Mouse (Mus musculus): ENCODE measurements at regions not wholly inside any gene's neighbourhood (a gene's known extent, or its start where the extent isn't known, plus 50 kb on each side); places are given as distances from the start of the nearest gene placed in this dataset.

DNA sequence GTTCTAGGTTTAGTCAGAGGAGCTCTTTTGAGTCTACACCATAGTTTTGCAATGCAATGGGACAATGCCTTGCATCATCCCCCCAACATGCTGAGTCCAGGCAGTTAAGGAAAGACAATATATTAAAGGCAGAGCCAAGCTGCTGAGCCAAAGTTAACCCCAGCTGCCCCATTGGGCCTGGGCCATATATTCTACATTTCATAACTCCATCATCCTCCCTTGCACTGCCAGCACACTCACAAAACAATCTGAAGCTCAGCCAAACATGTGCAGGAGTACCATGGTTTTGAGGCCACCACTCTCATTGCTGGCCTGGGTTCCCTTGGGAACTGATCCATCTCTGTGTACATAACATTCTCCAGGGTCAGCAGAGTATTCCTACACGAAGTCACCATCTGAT lies 771.4 kb upstream of the Cited2 start:
- no peak overlapping the region for H3K4me3 ChIP-seq (ENCODE audit: low read depth, low read length)
- ATAC-seq (ENCODE audit: low FRiP score) (no peak), DNase-seq (ENCODE audit: low spot score) (no peak)
- no peak overlapping the region for H3K4me2 ChIP-seq (ENCODE audit: low read depth, low read length, poor library complexity, severe bottlenecking)
- no peaks in the 10 kb centered on the region for H3K27me3 ChIP-seq (ENCODE audit: insufficient read depth, low read length)
- WGBS = 58% methylated on average over 1 of the region's 1 CpGs
- no peak overlapping the region for H3K9ac ChIP-seq (replicated peaks; ENCODE audit: low read length, poor library complexity, severe bottlenecking)
- no peak for TF ChIP-seq CTCF (IDR thresholded peaks at IDR 0.05)
- H3K27ac ChIP-seq (ENCODE audit: low read depth, low read length) = no peak overlapping the region
- H3K36me3 ChIP-seq (ENCODE audit: insufficient read depth, low read length) = no peaks in the 10 kb centered on the region
- no peaks in the 10 kb centered on the region for H3K4me1 ChIP-seq (ENCODE audit: insufficient read depth, low read length)
- no peaks in the 10 kb centered on the region for H3K9me3 ChIP-seq (ENCODE audit: low read length)

DNA sequence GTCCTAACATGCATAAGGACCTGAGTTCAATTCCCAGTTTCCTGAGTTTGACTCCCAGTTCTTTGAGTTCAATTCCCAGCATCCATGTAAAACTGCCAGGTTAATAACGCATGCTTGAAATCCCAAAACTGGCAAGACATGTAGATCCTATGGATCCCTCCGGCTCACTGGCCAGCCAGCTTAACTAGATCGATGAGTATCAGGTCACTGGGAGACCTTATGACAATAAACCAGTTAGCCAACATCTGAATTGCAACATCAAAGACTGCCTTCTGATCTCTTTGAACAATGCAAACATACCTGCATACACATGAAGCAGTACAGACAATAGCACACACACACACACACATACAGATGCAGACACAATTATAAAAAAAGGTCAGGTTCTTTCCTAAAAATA lies 762.0 kb upstream of the Cited2 start:
- no peaks in the 10 kb centered on the region for H3K36me3 ChIP-seq (ENCODE audit: insufficient read depth, low read length)
- ATAC-seq (ENCODE audit: low FRiP score) = no peak
- TF ChIP-seq CTCF (IDR thresholded peaks at IDR 0.05) = no peak
- H3K27me3 ChIP-seq (ENCODE audit: insufficient read depth, low read length) = no peaks in the 10 kb centered on the region
- no peak overlapping the region for H3K4me3 ChIP-seq (ENCODE audit: low read depth, low read length)
- H3K27ac ChIP-seq (ENCODE audit: low read depth, low read length) = no peak overlapping the region
- H3K4me2 ChIP-seq (ENCODE audit: low read depth, low read length, poor library complexity, severe bottlenecking) = no peak overlapping the region
- WGBS = 93% methylated on average over 3 of the region's 3 CpGs
- H3K9me3 ChIP-seq (ENCODE audit: low read length) = no peaks in the 10 kb centered on the region
- no peaks in the 10 kb centered on the region for H3K4me1 ChIP-seq (ENCODE audit: insufficient read depth, low read length)
- no peak overlapping the region for H3K9ac ChIP-seq (replicated peaks; ENCODE audit: low read length, poor library complexity, severe bottlenecking)
- DNase-seq (ENCODE audit: low spot score) = no peak

GRCm38 (mm10) chr10:16962463-16962862 lies 760.6 kb upstream of the Cited2 start:
- DNase-seq (ENCODE audit: low spot score) (no peak), ATAC-seq (ENCODE audit: low FRiP score) (no peak)
- Histone ChIP-seq H3K36me3 (ENCODE audit: insufficient read depth, low read length) (no peaks in the 10 kb centered on the region), H3K4me2 (ENCODE audit: low read depth, low read length, poor library complexity, severe bottlenecking) (no peak overlapping the region), H3K4me1 (ENCODE audit: insufficient read depth, low read length) (no peaks in the 10 kb centered on the region), H3K4me3 (ENCODE audit: low read depth, low read length) (no peak overlapping the region), H3K9me3 (ENCODE audit: low read length) (no peaks in the 10 kb centered on the region), H3K27ac (ENCODE audit: low read depth, low read length) (no peak overlapping the region), H3K27me3 (ENCODE audit: insufficient read depth, low read length) (no peaks in the 10 kb centered on the region), H3K9ac (replicated peaks; ENCODE audit: low read length, poor library complexity, severe bottlenecking) (no peak overlapping the region)
- no peak for TF ChIP-seq CTCF (IDR thresholded peaks at IDR 0.05)
- 79% methylated on average over 2 of the region's 2 CpGs for WGBS

DNA sequence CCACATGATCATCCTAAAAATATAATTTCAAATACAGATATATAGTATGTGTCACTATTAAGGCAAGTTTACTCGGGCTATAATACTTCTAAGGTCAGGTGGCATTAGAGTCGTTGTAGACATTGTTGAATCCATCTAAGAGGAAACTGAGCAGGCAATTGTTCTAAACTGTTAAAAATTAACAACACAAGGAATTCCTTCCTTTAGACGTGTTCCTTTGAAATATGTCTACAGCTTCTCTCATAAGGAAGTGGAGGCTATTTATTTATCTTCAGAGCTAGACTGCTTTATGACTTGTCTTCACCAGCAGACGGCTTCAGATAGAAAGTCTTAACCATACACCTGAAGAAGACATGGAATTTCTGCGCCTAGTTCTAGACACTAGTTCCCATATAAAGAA lies 744.2 kb upstream of the Cited2 start:
- Histone ChIP-seq H3K9me3 (ENCODE audit: low read length) (no peaks in the 10 kb centered on the region), H3K4me1 (ENCODE audit: insufficient read depth, low read length) (no peaks in the 10 kb centered on the region), H3K9ac (replicated peaks; ENCODE audit: low read length, poor library complexity, severe bottlenecking) (no peak overlapping the region), H3K4me3 (ENCODE audit: low read depth, low read length) (no peak overlapping the region), H3K36me3 (ENCODE audit: insufficient read depth, low read length) (no peaks in the 10 kb centered on the region), H3K27ac (ENCODE audit: low read depth, low read length) (no peak overlapping the region), H3K27me3 (ENCODE audit: insufficient read depth, low read length) (no peaks in the 10 kb centered on the region), H3K4me2 (ENCODE audit: low read depth, low read length, poor library complexity, severe bottlenecking) (no peak overlapping the region)
- ATAC-seq (ENCODE audit: low FRiP score) (no peak), DNase-seq (ENCODE audit: low spot score) (no peak)
- TF ChIP-seq CTCF (IDR thresholded peaks at IDR 0.05) = no peak
- 90% methylated on average over 5 of the region's 5 CpGs for WGBS

DNA sequence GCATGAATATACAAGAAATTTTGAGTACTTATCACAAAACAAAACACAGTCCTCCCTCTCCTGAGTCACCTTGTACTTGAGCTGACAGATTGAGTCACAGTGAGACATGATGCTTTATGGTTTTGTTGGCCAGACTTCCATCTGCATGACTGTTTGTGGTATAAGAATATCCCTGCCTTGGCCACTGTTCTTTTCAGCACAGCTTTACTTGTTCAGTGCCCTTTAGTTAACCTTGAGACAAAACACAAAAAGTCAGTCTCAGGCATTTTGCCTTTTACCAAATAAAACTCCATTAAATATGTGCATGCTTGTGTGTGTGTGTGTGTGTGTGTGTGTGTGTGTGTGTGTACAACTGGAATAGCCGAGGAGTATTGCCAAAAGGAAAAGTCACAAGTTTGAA lies 732.8 kb upstream of the Cited2 start:
- no peak for ATAC-seq (ENCODE audit: low FRiP score)

GRCm38 (mm10) chr10:16993789-16994188 lies 729.2 kb upstream of the Cited2 start:
- Histone ChIP-seq H3K27ac (ENCODE audit: low read depth, low read length) (no peak overlapping the region), H3K4me1 (ENCODE audit: insufficient read depth, low read length) (no peaks in the 10 kb centered on the region), H3K27me3 (ENCODE audit: insufficient read depth, low read length) (no peaks in the 10 kb centered on the region), H3K36me3 (ENCODE audit: insufficient read depth, low read length) (no peaks in the 10 kb centered on the region), H3K4me3 (ENCODE audit: low read depth, low read length) (no peak overlapping the region), H3K4me2 (ENCODE audit: low read depth, low read length, poor library complexity, severe bottlenecking) (no peak overlapping the region), H3K9me3 (ENCODE audit: low read length) (no peaks in the 10 kb centered on the region), H3K9ac (replicated peaks; ENCODE audit: low read length, poor library complexity, severe bottlenecking) (no peak overlapping the region)
- TF ChIP-seq CTCF (IDR thresholded peaks at IDR 0.05) = no peak
- DNase-seq (ENCODE audit: low spot score) (peak; percentile 47), ATAC-seq (ENCODE audit: low FRiP score) (no peak)
- 81% methylated on average over 2 of the region's 2 CpGs for WGBS

More for the DNA sequence above, 732.8 kb upstream of the Cited2 start:
- 80% methylated on average over 1 of the region's 1 CpGs for WGBS
- Histone ChIP-seq H3K9me3 (ENCODE audit: low read length) (no peaks in the 10 kb centered on the region), H3K4me3 (ENCODE audit: low read depth, low read length) (no peak overlapping the region), H3K36me3 (ENCODE audit: insufficient read depth, low read length) (no peaks in the 10 kb centered on the region), H3K27ac (ENCODE audit: low read depth, low read length) (no peak overlapping the region), H3K9ac (replicated peaks; ENCODE audit: low read length, poor library complexity, severe bottlenecking) (no peak overlapping the region), H3K27me3 (ENCODE audit: insufficient read depth, low read length) (no peaks in the 10 kb centered on the region), H3K4me1 (ENCODE audit: insufficient read depth, low read length) (no peaks in the 10 kb centered on the region), H3K4me2 (ENCODE audit: low read depth, low read length, poor library complexity, severe bottlenecking) (no peak overlapping the region)
- TF ChIP-seq CTCF (IDR thresholded peaks at IDR 0.05) = no peak
- peak; percentile 67 for DNase-seq (ENCODE audit: low spot score)

Measured in midbrain, postnatal 0 days (tissue).